Mouse (Mus musculus) ovary, adult 18-20 months (tissue): ENCODE measurements around the gene Mfap3l.
"Not testable (repeated sequence)": the region's sequence is repeated elsewhere in the genome, so short reads cannot be mapped to it uniquely, and the experiment has no call there.

Experiments used
- DNase-seq: peaks from one replicate; pipeline ENCODE4 v3.0.0; 2022; ENCODE audit warnings: low spot score, mixed read lengths

Mfap3l gene

DNA sequence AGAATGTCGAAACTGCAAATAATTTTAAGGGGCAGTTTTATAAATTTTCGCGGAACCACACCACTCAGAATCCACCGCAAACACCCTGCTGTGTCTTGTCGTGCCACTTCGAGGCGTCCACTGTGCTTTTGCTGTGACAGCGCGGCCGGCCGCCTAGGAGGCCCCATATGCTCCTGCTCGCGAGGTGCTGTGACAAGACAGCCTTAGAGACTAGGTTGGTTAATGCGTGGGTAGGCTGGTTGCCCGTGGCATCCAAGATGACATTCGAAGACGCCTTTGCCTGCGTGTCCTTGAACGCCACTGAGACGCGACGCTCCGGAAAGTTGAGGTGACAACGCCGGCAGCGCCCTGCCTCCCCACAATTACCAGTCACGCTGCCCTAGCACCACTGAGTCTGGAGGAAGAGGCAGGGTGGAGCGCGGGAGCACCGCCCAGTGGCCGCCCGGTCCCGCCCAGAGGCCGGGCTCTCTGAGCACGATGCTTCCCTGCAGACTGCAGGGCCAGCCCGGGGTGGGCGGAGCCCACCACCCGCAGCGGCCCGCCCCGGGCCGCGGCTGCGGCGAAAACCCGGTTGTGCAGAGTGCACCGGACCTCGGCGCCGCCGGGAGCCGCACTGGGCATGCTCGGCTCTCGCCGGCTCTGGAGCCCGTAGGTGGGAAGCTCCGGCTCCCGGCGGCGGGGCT lies at the start of gene Mfap3l:
TSS of gene Mfap3l (plus strand) at position 578 of the 683 bp plus-strand sequence.
- peak; percentile 88 for DNase-seq

DNA sequence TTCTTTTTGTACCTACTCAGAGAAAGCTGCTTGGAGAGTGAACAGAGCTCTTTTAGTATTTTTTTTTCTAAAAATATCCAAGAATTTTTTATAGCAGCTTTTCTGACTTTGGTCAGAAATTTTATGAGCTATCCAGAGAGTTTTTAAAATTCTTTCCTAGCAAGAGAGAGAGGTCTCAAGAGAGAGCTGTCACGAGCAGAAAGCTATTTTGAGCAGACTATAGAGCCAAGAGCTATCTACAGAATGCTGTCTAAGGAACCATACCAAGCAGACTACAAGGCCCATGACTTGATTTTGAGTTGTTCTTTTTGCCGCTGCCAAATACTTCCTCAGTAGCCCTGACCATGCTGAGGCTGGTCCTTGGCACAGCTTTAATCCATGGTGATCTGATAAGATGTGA lies 49.3 kb upstream of the Mfap3l start:
- DNase-seq, result no peak

DNA sequence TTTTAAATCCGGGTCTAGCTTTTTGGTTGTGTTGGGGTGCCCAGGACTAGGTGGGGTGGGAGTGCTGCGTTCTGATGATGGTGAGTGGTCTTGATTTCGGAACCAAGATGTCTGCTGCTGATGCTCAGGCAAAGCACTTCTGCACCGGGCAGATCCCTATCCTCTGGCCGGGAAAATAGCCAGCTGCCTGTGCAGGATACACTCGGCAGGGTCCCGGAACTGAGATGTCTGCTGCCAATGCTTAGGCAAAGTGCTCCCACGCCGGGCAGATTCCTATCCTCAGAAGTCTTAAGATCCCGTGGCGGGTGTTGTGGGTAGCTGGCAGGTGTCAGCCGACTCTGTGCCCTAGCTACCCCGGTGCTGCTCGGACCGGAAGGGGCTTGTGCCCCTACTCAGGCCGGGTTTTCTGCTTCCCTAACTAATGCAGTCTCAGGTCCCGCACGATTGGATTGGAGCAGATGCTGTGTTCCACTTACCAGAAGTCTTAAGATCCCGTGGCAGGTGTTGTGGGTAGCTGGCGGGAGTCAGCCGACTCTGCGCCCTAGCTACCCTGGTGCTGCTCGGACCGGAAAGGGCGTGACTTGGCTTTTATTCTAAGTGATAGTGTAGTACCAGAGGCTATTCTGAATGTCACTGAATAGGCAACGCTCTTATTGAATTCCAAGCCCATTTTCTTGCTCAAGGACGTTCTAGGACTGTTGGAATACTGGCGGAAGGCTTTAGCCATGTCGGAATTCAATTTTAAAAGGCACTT lies 41.1 kb upstream of the Mfap3l start:
- not testable (repeated sequence) for DNase-seq

DNA sequence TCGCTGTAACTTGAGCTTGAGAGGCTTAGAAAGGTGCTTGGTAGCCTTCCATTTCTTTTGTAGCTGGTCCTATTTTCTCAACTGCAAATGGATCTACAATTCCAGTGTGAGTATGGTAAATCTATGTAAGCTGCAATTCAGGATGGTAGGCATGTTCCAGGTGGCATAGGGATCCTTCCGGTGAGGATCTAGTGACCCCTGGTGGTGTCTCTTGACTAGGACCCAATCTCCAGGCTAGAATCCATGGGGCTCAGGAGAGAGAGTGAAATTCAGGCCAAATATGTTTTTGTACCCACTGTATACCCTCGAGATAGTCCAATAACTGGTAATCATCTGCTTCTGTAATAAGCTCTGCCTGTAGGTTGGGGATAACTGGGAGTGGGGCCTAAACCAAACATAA lies 37.9 kb upstream of the Mfap3l start:
- DNase-seq, result no peak

DNA sequence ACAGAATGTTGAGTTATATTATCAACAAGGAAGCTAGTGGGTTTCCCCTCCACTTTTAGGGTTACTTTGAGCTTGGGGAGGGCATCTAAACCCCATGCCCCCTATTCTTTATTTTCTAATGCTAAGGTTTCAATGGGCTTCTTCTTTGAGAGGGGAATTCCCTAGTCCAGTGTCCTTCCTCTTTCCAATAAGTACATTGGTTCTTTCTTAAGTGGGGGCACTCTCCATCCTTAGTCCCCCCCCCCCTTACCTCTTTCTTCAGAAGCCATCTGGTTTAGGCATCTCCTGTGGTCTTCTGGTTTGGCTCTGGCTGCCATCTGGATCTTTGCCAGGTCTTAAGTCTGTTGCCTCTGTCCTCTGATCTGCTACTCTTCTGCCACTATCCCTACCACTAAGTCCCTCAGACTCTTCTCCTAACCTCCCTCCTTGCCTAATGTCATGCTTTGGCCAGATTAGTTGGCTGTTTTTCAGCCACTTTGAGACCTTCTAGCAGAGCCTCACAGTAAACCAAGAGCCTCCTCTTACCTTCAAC lies 21.0 kb upstream of the Mfap3l start:
- DNase-seq, result no peak

GRCm38 (mm10) chr8:60616928-60617327 lies 15.7 kb upstream of the Mfap3l start:
- DNase-seq, result no peak

GRCm38 (mm10) chr8:60621561-60621960 lies 11.1 kb upstream of the Mfap3l start:
- no peak for DNase-seq

DNA sequence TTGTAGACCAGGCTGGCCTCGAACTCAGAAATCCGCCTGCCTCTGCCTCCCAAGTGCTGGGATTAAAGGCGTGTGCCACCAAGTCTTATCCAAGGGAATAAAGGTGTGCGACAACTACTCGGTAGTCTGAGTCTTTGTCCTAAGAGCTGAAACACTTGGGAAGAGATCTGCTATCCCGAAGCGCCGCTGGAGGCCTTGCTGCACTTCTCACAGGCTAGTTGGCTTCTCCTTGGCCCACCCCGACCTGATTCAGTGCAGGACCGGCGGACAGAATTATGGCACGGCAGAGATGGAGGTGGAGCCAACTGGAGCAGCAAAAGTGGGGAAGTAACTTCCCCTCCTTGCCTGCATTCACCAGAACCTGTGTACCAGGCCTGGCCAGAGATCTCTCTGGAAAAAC lies 10.6 kb upstream of the Mfap3l start:
- DNase-seq, result no peak

- DNase-seq, result no peak
Observed at GRCm38 (mm10) chr8:60623438-60623837, 9.2 kb upstream of the Mfap3l start.

- no peak for DNase-seq
Observed at GRCm38 (mm10) chr8:60624722-60625121, 7.9 kb upstream of the Mfap3l start.

DNA sequence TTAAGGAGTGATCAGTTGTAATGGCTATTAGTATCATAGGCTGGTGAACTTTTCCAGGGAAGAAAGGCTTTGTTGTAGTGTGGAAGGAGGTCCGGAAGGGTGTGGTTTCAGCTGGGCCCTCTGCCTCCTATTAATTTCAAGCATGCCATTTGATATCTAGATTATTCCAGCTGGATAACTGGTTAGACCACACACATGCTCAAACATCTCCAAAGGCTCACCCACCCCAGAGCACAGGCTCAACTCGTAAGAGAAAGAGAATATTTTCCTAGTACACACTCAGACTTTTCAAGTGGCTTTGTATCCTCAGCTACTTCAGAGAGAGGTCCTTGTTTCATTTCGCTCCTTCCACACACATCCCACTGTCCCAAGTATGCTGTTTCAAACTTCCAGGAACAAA lies 4.7 kb upstream of the Mfap3l start:
- no peak for DNase-seq

DNA sequence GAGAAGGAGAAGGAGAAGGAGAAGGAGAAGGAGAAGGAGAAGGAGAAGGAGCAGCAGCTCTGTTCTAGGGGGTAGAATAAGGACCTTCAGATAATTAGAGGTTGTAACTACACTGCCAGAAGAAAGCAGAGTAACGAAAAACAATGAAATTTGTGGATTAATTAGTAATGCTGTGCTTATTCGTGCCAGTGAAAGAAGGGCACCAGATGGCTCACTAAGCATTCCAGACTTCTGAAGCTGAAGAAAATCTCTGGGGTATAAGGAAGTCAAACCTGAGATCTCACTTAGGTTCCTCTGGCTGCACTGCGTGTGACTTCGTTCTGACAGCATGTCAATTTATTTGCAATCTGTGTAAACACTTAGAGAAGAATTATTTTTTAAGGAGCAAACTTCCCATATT lies 3.6 kb upstream of the Mfap3l start:
- DNase-seq, result no peak

GRCm38 (mm10) chr8:60631504-60631934 lies 1.1 kb upstream of the Mfap3l start:
- peak; percentile 75 for DNase-seq

GRCm38 (mm10) chr8:60632933-60633655 lies 467 bp downstream of the Mfap3l start:
- DNase-seq, result peak; percentile 2

DNA sequence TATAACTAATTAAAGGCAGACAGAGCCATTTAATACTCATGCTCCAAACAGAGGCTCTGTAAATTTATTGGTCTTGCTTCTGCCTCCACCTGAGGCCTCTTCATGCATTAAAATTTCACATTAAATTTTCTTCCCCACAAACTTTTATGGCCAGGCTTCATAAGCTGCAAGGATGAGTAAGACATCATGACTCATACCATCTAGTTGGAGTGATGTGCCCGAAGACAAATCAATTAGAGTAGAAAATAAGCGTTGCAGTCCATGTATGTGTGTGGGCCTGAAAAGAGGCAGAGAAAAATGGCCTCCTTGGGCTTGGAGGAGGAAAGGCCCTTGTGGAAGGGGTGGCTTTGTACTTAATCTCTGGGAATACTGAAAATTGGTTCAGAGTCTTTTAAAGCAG lies 2.3 kb downstream of the Mfap3l start:
- DNase-seq, result no peak

GRCm38 (mm10) chr8:60635846-60636245 lies 3.2 kb downstream of the Mfap3l start:
- no peak for DNase-seq

GRCm38 (mm10) chr8:60640046-60640445 lies 7.4 kb downstream of the Mfap3l start:
- no peak for DNase-seq

DNA sequence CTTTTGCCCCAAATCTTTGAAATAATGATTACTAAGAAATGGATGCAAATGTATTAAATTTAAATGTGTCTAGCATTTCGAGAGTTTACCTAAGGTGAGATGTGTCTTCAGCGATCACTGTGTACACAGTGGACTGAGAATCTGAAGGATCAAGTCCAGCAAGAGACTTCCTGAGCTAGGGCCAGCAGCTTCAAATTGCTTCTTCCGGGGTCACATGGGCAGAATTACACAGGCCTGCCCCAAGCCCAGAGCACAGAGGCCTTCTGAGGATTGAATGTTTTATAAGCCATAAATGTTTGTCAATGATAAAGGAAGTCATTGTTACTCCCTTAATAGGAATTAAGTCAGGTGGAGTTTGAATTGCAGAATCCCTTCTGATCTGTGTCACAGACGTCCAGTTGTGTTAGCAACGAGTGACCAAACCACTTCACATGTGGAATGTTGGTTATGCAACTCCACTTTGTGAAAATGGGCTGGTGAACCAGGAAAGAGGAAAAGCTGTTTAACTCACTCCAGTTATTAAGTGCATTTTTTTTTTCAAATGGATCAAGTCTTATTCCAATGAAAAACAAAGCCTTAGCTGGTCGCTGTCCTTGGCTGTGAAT lies 10.9 kb downstream of the Mfap3l start:
- no peak for DNase-seq

DNA sequence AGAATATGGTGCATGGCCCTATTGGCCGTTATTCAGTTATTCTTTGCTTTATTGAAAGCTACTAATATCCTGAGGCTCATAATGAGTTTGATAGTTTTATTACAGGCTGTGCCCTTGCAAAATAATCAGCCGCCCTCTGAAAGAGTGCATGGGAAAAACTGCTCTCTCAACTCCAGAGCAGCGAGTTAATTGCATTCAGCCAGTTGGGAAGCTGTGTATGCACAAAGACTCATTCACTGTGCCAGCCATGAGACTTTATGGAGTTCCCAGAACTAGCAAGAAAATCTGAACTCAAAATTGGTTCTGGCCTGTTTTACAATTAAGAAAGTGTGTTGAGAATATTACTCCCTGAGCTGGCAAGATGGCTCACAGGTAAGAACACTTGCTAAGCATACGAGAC lies 12.5 kb downstream of the Mfap3l start:
- no peak for DNase-seq

DNA sequence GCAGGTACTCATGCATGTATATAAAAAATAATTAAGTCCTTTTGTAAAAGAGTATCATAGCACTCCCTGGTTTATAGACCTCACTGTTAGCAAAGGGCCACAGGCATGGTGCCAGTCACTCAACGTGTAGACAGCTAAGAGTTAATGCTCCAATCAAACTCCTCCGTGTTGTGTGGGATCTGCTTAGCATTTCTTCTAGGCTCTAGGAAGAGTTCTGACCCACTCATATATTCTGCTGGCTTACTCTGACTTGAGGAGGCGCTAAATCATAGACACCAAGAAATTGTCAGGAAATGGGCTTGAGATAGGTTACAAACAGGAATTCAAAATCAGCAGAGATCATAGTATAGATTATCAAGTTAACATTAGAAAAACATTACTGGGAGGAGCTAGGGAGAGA lies 13.3 kb downstream of the Mfap3l start:
- no peak for DNase-seq

GRCm38 (mm10) chr8:60647291-60647690 lies 14.7 kb downstream of the Mfap3l start:
- no peak for DNase-seq

DNA sequence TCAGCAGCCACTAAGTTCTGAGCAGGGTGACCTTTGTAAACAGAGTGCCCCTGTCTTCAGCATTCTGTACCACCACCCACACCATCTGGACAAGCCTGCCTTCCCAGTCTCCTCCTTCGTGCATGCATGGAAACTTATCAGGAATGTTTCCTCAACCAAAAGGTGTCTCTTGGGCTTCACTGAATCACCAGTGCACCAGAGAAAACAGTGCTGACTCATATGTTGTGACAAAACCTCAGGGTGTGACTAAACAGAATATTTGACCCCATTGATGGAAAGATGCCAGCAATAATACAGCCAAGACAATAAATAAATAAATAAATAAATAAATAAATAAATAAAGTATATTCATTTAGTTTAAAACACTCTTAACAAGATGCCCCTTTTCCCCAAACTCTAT lies 16.5 kb downstream of the Mfap3l start:
- DNase-seq, result no peak
